Comparison of ENCODE assay signal across 14 mouse cellular contexts in genomic region chr5:136324506-136324905, GRCm38 (mm10).
DNase-seq lines count a peak whose midpoint lies in the region; ATAC-seq lines count a peak whose summit lies in the region.
"Had no signal": no experiment of that assay in that cellular context is flagged by ENCODE, and none has a peak within 500 bp of the region (broad histone marks: within the 10 kb centered on the region; RNA-seq: fewer than 3 reads in every experiment).

No protein-coding gene starts in this region.

- no peak overlapping the region for H3K9ac ChIP-seq in neural tube, embryonic 13.5 days
- H3K9ac ChIP-seq in hindbrain, embryonic 11.5 days (ENCODE audit: low read depth, low read length), result no peak overlapping the region
- no peak overlapping the region for H3K9ac ChIP-seq in midbrain, embryonic 14.5 days (replicated peaks; ENCODE audit: low read length)
- H3K9ac ChIP-seq: heart, embryonic 15.5 days; limb, embryonic 15.5 days had no signal

- no peak for DNase-seq in neural tube, embryonic 10.5 days (ENCODE audit: extremely low spot score, low spot score)
- peak; percentile 43 to 62 for DNase-seq in adrenal gland, postnatal 36 days
- DNase-seq in cerebellum, postnatal 14 days, result peak; percentile 49 to 51
- DNase-seq in heart, postnatal 4 days, result peak; percentile 49
- DNase-seq in hindbrain, embryonic 11.5 days (ENCODE audit: low spot score), result no peak
- DNase-seq in midbrain, embryonic 14.5 days, result no peak
- DNase-seq: lung, adult 2 months; spleen, adult 18-20 months had no signal

- H3K9me3 ChIP-seq in neural tube, embryonic 13.5 days, result no peaks in the 10 kb centered on the region
- H3K9me3 ChIP-seq in hindbrain, embryonic 11.5 days (ENCODE audit: control insufficient read depth, low read length), result no peaks in the 10 kb centered on the region
- H3K9me3 ChIP-seq in midbrain, embryonic 14.5 days (ENCODE audit: control insufficient read depth, low read length), result no peaks in the 10 kb centered on the region
- H3K9me3 ChIP-seq: heart, embryonic 15.5 days; limb, embryonic 15.5 days had no signal

- no peak for ATAC-seq in neural tube, embryonic 13.5 days (ENCODE audit: low read depth)
- ATAC-seq in hindbrain, embryonic 11.5 days (ENCODE audit: low FRiP score), result no peak
- ATAC-seq in midbrain, embryonic 14.5 days (ENCODE audit: low FRiP score, low TSS enrichment), result no peak
- ATAC-seq: Patski had no signal

- no peak overlapping the region for H3K4me3 ChIP-seq in neural tube, embryonic 13.5 days
- H3K4me3 ChIP-seq in hindbrain, embryonic 11.5 days (ENCODE audit: low read depth, low read length), result no peak overlapping the region
- H3K4me3 ChIP-seq in midbrain, embryonic 14.5 days (replicated peaks; ENCODE audit: low read depth, low read length), result no peak overlapping the region
- H3K4me3 ChIP-seq: heart, embryonic 15.5 days; left cerebral cortex, adult 2 months; limb, embryonic 15.5 days had no signal

- WGBS in neural tube, embryonic 13.5 days, result 81% methylated on average over 4 of the region's 4 CpGs
- 84% methylated on average over 4 of the region's 4 CpGs for WGBS in hindbrain, embryonic 11.5 days
- WGBS in midbrain, embryonic 14.5 days, result 80% methylated on average over 4 of the region's 4 CpGs

- H3K36me3 ChIP-seq in neural tube, embryonic 13.5 days, result peaks cover 63% of the 10 kb centered on the region
- 0 out of 2 replicates have a peak, but pooled peaks cover 4% of the 10 kb centered on the region for H3K36me3 ChIP-seq in hindbrain, embryonic 11.5 days (ENCODE audit: control insufficient read depth, insufficient read depth, low read length)
- H3K36me3 ChIP-seq in midbrain, embryonic 14.5 days (ENCODE audit: control insufficient read depth, insufficient read depth, low read length), result peaks cover 53% of the 10 kb centered on the region

- no peaks in the 10 kb centered on the region for H3K27me3 ChIP-seq in neural tube, embryonic 13.5 days
- no peaks in the 10 kb centered on the region for H3K27me3 ChIP-seq in hindbrain, embryonic 11.5 days (ENCODE audit: control insufficient read depth, insufficient read depth, low read length)
- H3K27me3 ChIP-seq in midbrain, embryonic 14.5 days (ENCODE audit: control insufficient read depth, insufficient read depth, low read length), result no peaks in the 10 kb centered on the region
- H3K27me3 ChIP-seq: CH12.LX; heart, embryonic 15.5 days; limb, embryonic 15.5 days; Patski had no signal

- H3K4me1 ChIP-seq in neural tube, embryonic 13.5 days (replicated peaks), result no peaks in the 10 kb centered on the region
- H3K4me1 ChIP-seq in hindbrain, embryonic 11.5 days (replicated peaks; ENCODE audit: control insufficient read depth, insufficient read depth, low read length), result no peaks in the 10 kb centered on the region
- H3K4me1 ChIP-seq in midbrain, embryonic 14.5 days (ENCODE audit: control insufficient read depth, insufficient read depth, low read length), result no peaks in the 10 kb centered on the region
- H3K4me1 ChIP-seq: limb, embryonic 15.5 days had no signal

- no peak overlapping the region for H3K4me2 ChIP-seq in neural tube, embryonic 13.5 days
- H3K4me2 ChIP-seq in hindbrain, embryonic 11.5 days (replicated peaks; ENCODE audit: low read depth, low read length), result no peak overlapping the region
- no peak overlapping the region for H3K4me2 ChIP-seq in midbrain, embryonic 14.5 days (ENCODE audit: low read length)
- H3K4me2 ChIP-seq: heart, embryonic 15.5 days; limb, embryonic 15.5 days had no signal

- H3K27ac ChIP-seq in neural tube, embryonic 13.5 days (replicated peaks), result 0 out of 2 replicates have a peak overlapping the region, but pooled peaks have one; percentile 10
- no peak overlapping the region for H3K27ac ChIP-seq in hindbrain, embryonic 11.5 days (ENCODE audit: low read depth, low read length)
- H3K27ac ChIP-seq in midbrain, embryonic 14.5 days (replicated peaks; ENCODE audit: low read depth, low read length), result no peak overlapping the region
- H3K27ac ChIP-seq: heart, embryonic 15.5 days; left cerebral cortex, adult 2 months; limb, embryonic 15.5 days had no signal

Comparison
In these comparisons a context has a peak if more than half of its experiments do, and no peak if none do; other contexts are left out.
1. DNase-seq: peak in adrenal gland, postnatal 36 days (2 of 2), cerebellum, postnatal 14 days (2 of 2) and heart, postnatal 4 days (single experiment); none in neural tube, embryonic 10.5 days (single experiment), hindbrain, embryonic 11.5 days (single experiment) and midbrain, embryonic 14.5 days (single experiment).